Mouse (Mus musculus) limb, embryonic 11.5 days (tissue): ENCODE measurements at regions not wholly inside any gene's neighbourhood (a gene's known extent, or its start where the extent isn't known, plus 50 kb on each side); places are given as distances from the start of the nearest gene placed in this dataset.

Experiments used
- ATAC-seq: fragments of 200-750 bp; cut with Nextera tagmentation; 2 replicates; pipeline ENCODE4 v1.8.0; 2017; ENCODE audit warnings: low read depth; ENCODE audit not compliant: insufficient number of reproducible peaks, low FRiP score, low TSS enrichment
- DNase-seq: peaks from one replicate; pipeline ENCODE4 v3.0.0-alpha.2; 2015; ENCODE audit warnings: low spot score
- H3K27ac ChIP-seq: fragments of 300-500 bp; sonication (generic); replicated peaks from 2 replicates; pipeline ENCODE4 v1.5.1; 2014; ENCODE audit warnings: low read depth, mild to moderate bottlenecking, low read length
- H3K27me3 ChIP-seq: fragments of 300-500 bp; sonication (generic); 2 replicates; pipeline ENCODE4 v1.6.1; 2014; ENCODE audit warnings: mild to moderate bottlenecking, low read length, mixed read lengths; ENCODE audit not compliant: control insufficient read depth, insufficient read depth
- H3K36me3 ChIP-seq: fragments of 300-500 bp; sonication (generic); 2 replicates; pipeline ENCODE4 v1.6.1; 2014; ENCODE audit warnings: mild to moderate bottlenecking, low read length, moderate library complexity, mixed read lengths; ENCODE audit not compliant: control insufficient read depth, insufficient read depth
- H3K4me1 ChIP-seq: fragments of 300-500 bp; sonication (generic); 2 replicates; pipeline ENCODE4 v1.6.1; 2014; ENCODE audit warnings: low read length, mixed read lengths; ENCODE audit not compliant: control insufficient read depth, insufficient read depth
- H3K4me2 ChIP-seq: fragments of 300-500 bp; sonication (generic); 2 replicates; pipeline ENCODE4 v1.6.1; 2014; ENCODE audit warnings: low read depth, mild to moderate bottlenecking, moderate library complexity; ENCODE audit not compliant: severe bottlenecking
- H3K4me3 ChIP-seq: fragments of 300-500 bp; sonication (generic); 2 replicates; pipeline ENCODE4 v1.5.1; 2014; ENCODE audit warnings: low read depth, low read length
- H3K9ac ChIP-seq: fragments of 300-500 bp; sonication (generic); 2 replicates; pipeline ENCODE4 v1.6.1; 2014; ENCODE audit warnings: mild to moderate bottlenecking, low read length
- H3K9me3 ChIP-seq: fragments of 300-500 bp; sonication (generic); 2 replicates; pipeline ENCODE4 v1.6.1; 2016; ENCODE audit warnings: low read length; ENCODE audit not compliant: control insufficient read depth
- WGBS: fragments of 180-500 bp; shearing (Covaris S2); extraction: QIAGEN DNeasy Blood & Tissue Kit; methylation state at CpG from one replicate; pipeline ENCODE4 v1.1.7; 2014; 5-methylcytosine and 5-hydroxymethylcytosine counted together

DNA sequence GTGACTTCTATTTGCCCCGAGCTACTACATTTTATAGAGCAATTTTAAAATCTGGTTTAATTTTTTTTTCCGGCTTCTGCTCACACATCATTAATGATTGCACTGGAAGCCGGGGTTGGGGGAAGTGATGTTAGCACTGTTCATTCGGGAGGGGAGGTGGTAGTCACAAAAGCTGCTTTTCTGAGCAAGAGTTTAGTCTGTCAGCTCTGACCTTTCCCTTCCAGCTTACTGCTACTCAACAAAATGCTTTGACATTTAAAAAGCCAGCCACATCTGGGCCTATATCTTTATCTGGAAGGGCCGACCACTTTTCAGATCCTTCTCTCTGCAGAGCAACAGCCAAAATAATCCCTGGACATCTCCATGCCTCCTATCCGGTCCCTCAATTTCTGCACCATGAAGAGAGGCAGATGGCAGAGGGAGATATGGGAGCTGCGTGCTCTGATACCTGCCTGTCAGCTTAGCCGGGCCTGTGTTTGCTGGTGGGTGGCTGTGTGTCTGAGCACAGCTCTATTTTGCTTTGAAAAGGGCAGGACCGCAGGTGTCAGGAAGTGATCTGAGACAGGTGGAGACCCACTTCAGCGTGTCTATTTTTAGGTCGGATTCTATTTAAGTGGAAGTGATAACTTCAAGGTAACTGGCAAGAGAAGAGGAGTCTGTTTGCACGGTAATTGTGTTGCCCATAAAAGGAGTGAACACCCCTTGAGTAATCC is 63.1 kb downstream of the Kcnf1 start:
- Histone ChIP-seq H3K9ac (no peak overlapping the region), H3K27me3 (no peaks in the 10 kb centered on the region), H3K4me2 (no peak overlapping the region), H3K27ac (no peak overlapping the region), H3K36me3 (no peaks in the 10 kb centered on the region), H3K4me1 (no peaks in the 10 kb centered on the region), H3K9me3 (no peaks in the 10 kb centered on the region), H3K4me3 (no peak overlapping the region)
- DNase-seq (no peak), ATAC-seq (no peak)
- 69% methylated on average over 12 of the region's 12 CpGs for WGBS

DNA sequence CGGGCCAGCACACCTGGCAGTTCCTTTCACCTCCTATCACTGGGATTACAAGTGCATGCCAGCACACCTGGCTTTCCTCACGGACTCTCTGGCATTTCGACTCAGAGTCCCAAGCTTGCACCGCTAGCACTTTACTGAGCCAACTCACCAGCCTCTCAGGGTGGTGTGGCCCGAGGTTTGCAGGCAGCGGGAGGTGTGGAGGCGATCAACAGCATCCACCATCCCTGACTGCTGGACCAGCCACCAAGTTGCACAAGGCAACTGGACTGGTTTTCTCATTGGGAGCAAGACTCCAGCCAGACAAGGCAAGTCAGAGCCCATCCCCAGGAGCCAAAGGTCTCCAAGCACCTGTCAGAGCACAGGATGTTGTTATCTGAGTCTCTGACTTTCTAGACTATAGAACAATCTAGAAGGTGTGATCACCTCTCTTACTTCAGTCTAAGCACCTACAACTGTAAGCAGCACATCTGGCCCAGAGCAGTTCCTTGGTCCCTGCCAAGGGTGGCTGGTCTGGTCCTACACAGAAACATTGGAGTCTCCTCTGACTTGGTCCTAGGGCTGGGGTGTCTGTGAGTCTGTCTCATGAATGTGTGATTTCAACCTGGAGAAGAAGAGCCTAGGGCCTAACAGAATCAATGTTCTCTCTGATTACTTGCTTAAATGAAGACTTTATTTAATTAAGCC is 63.8 kb downstream of the Kcnf1 start:
- no peak overlapping the region for H3K4me2 ChIP-seq
- no peaks in the 10 kb centered on the region for H3K36me3 ChIP-seq
- H3K27ac ChIP-seq = no peak overlapping the region
- no peaks in the 10 kb centered on the region for H3K9me3 ChIP-seq
- no peak overlapping the region for H3K9ac ChIP-seq
- no peaks in the 10 kb centered on the region for H3K27me3 ChIP-seq
- ATAC-seq (no peak), DNase-seq (no peak)
- WGBS = 85% methylated on average over 7 of the region's 7 CpGs
- no peaks in the 10 kb centered on the region for H3K4me1 ChIP-seq
- no peak overlapping the region for H3K4me3 ChIP-seq

DNA sequence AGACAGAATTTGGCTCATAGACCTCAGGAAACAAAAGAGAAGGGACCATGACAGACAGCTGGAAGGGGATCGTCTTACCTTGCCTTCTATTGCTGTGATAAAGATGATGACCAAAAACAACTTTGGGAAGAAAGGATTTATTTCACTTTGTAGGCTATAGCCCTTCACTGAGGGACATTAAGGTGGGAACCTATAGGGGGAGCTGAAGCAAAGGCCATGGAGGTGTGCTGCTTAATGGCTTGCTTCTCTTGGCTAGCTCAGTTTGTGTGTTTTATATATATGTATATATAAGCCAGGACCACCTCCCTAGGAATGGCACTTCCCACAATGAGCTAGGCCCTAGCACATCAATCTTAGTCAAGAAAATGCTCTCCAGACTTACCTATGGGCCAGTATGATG is 70.5 kb downstream of the Kcnf1 start:
- no peak for ATAC-seq

DNA sequence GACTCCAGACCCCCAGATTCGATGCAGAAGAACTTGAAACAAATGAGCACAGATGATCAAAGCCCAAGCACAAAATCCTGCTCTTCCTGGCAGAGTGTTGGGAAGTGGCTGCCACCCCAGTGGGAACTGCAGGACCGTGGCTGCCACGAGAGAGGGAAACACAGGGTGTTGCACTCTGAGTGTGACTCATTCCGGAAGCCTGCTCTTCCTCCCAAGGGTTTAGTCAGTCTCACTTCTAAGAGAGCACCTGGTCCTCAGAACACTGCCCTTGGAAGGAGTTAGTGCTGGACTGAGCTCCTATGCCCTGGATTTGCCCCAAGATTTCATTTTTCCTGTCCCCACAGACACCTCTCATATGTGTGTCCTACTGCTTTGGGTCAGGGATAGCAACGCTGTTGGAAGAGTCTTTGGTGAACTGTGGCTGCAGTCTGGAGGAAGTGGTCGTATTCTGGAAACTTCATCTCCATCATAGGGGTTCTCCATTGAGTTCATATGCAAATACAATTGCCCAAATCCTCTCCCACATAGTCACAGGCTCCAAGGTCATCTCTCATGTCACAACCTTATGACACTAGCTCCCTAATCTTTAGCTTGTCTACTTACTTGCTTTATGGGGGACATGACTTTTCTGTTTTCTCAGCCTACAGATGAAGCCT is 71.5 kb downstream of the Kcnf1 start:
- H3K4me2 ChIP-seq = no peak overlapping the region
- no peak for DNase-seq
- no peak overlapping the region for H3K4me3 ChIP-seq
- H3K9me3 ChIP-seq = no peaks in the 10 kb centered on the region
- 81% methylated on average over 6 of the region's 6 CpGs for WGBS
- no peaks in the 10 kb centered on the region for H3K36me3 ChIP-seq
- H3K9ac ChIP-seq = no peak overlapping the region
- H3K27ac ChIP-seq = no peak overlapping the region
- no peak for ATAC-seq
- no peaks in the 10 kb centered on the region for H3K27me3 ChIP-seq
- H3K4me1 ChIP-seq = no peaks in the 10 kb centered on the region

More for the DNA sequence above, 70.5 kb downstream of the Kcnf1 start:
- no peak overlapping the region for H3K9ac ChIP-seq
- H3K36me3 ChIP-seq = no peaks in the 10 kb centered on the region
- DNase-seq = no peak
- no peaks in the 10 kb centered on the region for H3K9me3 ChIP-seq
- H3K27me3 ChIP-seq = no peaks in the 10 kb centered on the region
- H3K4me2 ChIP-seq = no peak overlapping the region
- no peak overlapping the region for H3K27ac ChIP-seq
- H3K4me3 ChIP-seq = no peak overlapping the region
- WGBS = 80% methylated on average over 1 of the region's 1 CpGs
- no peaks in the 10 kb centered on the region for H3K4me1 ChIP-seq

DNA sequence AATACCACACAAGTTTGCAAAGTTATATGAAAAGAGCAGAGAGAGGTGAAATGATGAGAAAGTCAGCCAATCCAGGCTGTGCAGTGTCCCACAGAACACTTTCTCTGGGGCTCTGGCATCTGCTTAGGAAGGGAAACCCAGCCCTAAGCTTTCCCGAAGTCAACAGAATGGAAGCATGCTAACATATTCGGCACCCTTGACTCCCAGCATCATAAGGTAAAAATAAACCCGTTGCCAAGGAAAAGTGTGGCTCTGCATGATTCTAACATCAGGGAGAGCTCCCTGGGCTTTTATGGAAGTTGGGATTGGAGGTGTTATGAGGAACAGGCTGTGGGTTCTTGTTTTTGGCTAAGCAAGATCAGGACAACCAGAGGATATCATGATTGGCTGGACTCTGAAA is 74.8 kb downstream of the Kcnf1 start:
- Histone ChIP-seq H3K27me3 (no peaks in the 10 kb centered on the region), H3K4me3 (no peak overlapping the region), H3K9me3 (no peaks in the 10 kb centered on the region), H3K36me3 (no peaks in the 10 kb centered on the region), H3K4me2 (no peak overlapping the region), H3K9ac (no peak overlapping the region), H3K27ac (no peak overlapping the region), H3K4me1 (peaks cover 10% of the 10 kb centered on the region)
- ATAC-seq (no peak), DNase-seq (no peak)
- WGBS = 92% methylated on average over 3 of the region's 3 CpGs

DNA sequence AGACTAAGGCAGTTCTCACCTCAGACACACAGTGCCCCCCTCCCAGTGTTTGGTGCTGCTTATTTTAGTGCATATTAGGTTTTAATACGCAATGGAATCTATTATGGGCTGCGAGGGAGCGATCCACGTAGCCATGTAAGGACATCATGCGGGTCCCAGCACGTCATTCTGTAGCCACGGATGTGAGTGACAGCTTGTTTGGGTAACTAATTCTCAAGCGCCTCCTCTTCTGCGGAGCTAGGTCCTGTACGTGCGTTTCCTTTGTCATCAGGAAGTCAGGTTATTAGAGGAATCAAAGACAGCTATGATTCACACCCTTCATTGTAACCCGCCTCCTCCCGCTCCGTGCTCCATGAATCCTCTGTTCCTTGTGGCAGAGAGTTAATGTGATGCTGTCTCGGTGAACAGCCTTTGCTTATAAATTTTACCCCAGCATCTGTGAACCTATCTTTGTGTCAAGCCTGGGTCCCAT is 78.9 kb downstream of the Kcnf1 start:
- ATAC-seq (no peak), DNase-seq (peak; percentile 49)
- H3K27me3 ChIP-seq = no peaks in the 10 kb centered on the region
- peaks cover 12% of the 10 kb centered on the region for H3K4me1 ChIP-seq
- 11% methylated on average over 15 of the region's 15 CpGs for WGBS
- no peaks in the 10 kb centered on the region for H3K36me3 ChIP-seq
- no peak overlapping the region for H3K9ac ChIP-seq
- H3K9me3 ChIP-seq = no peaks in the 10 kb centered on the region
- peak overlapping the region; percentile 32 for H3K4me2 ChIP-seq
- H3K4me3 ChIP-seq = no peak overlapping the region
- no peak overlapping the region for H3K27ac ChIP-seq

DNA sequence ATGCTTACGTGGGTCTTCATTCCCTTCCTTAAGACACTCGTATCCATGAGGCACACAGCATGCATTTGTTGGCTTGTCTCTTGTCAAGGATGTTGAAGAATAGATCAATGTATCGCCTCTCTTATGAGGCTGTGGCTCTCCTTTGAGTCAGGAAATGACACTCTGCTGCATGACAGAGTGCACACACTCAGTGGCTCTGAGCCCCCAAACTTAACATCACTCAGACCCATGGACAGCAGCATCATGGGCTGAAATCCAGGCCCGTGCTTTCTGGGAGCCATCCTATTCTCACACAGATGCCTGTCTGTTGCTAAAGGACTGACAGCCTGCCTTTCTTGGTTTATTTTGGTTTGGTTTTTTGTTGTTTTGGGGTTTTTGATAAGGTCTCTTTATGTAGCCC is 81.9 kb downstream of the Kcnf1 start:
- H3K27ac ChIP-seq = no peak overlapping the region
- H3K36me3 ChIP-seq = no peaks in the 10 kb centered on the region
- H3K27me3 ChIP-seq = no peaks in the 10 kb centered on the region
- no peak overlapping the region for H3K4me2 ChIP-seq
- DNase-seq (no peak), ATAC-seq (no peak)
- 88% methylated on average over 4 of the region's 4 CpGs for WGBS
- no peak overlapping the region for H3K9ac ChIP-seq
- H3K4me3 ChIP-seq = no peak overlapping the region
- H3K4me1 ChIP-seq = peaks cover 13% of the 10 kb centered on the region
- H3K9me3 ChIP-seq = no peaks in the 10 kb centered on the region

DNA sequence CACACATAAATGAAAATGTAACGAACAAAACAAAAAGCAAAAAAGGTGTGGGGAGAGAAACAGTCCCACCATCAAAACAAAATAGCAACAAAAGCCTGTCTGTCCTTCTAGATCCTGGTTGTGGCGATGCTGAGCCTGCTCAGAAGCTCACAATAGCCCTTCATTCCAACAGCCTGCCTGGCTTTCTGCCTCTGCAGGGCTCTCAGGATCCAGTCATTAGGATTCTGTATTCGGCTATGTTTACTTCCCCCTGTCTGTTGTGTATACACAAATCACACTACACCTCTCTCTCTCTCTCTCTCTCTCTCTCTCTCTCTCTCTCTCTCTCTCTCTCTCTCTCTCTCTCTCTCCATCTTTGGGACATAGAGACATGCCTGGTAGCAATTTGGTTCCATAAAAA is 82.2 kb upstream of the 2410004P03Rik start:
- H3K4me1 ChIP-seq = peaks cover 13% of the 10 kb centered on the region
- DNase-seq = no peak

More for the DNA sequence above, 82.2 kb upstream of the 2410004P03Rik start:
- Histone ChIP-seq H3K27me3 (no peaks in the 10 kb centered on the region), H3K4me3 (no peak overlapping the region), H3K9ac (no peak overlapping the region), H3K4me2 (no peak overlapping the region), H3K36me3 (no peaks in the 10 kb centered on the region), H3K27ac (no peak overlapping the region), H3K9me3 (no peaks in the 10 kb centered on the region)
- no peak for ATAC-seq
- WGBS = 51% methylated on average over 3 of the region's 3 CpGs
